Mouse (Mus musculus) forebrain, embryonic 11.5 days (tissue): ENCODE data around the gene Rps6kb2. TPM values are rescaled to one million over a fixed set of nuclear protein-coding genes. Genes with fewer than 3 reads are reported as not detected.
"Not testable (repeated sequence)": the region's sequence is repeated elsewhere in the genome, so short reads cannot be mapped to it uniquely, and the experiment has no call there.

Experiments
- ATAC-seq: fragments of 200-750 bp; cut with Nextera tagmentation; replicated peaks from 2 replicates; pipeline ENCODE4 v1.8.0; 2017; ENCODE audit warnings: moderate TSS enrichment; ENCODE audit not compliant: low FRiP score
- DNase-seq: peaks from one replicate; pipeline ENCODE4 v3.0.0-alpha.2; 2017; ENCODE audit warnings: low spot score
- H3K27ac ChIP-seq: fragments of 300-500 bp; sonication (generic); 2 replicates; pipeline ENCODE4 v1.5.1; 2014; ENCODE audit warnings: low read depth, low read length
- H3K27me3 ChIP-seq: fragments of 300-500 bp; sonication (generic); 2 replicates; pipeline ENCODE4 v1.6.1; 2014; ENCODE audit warnings: mild to moderate bottlenecking, low read length, mixed read lengths; ENCODE audit not compliant: control insufficient read depth, insufficient read depth
- H3K36me3 ChIP-seq: fragments of 300-500 bp; sonication (generic); 2 replicates; pipeline ENCODE4 v1.6.1; 2014; ENCODE audit warnings: mild to moderate bottlenecking, low read length, moderate library complexity, mixed read lengths; ENCODE audit not compliant: control insufficient read depth, insufficient read depth
- H3K4me1 ChIP-seq: fragments of 300-500 bp; sonication (generic); replicated peaks from 2 replicates; pipeline ENCODE4 v1.6.1; 2014; ENCODE audit warnings: low read length, mixed read lengths; ENCODE audit not compliant: control insufficient read depth, insufficient read depth
- H3K4me2 ChIP-seq: fragments of 300-500 bp; sonication (generic); 2 replicates; pipeline ENCODE4 v1.6.1; 2014; ENCODE audit warnings: low read depth, mild to moderate bottlenecking, low read length, moderate library complexity, mixed read lengths; ENCODE audit not compliant: severe bottlenecking
- H3K4me3 ChIP-seq: fragments of 300-500 bp; sonication (generic); 2 replicates; pipeline ENCODE4 v1.5.1; 2014; ENCODE audit warnings: low read depth, low read length
- H3K9ac ChIP-seq: fragments of 300-500 bp; sonication (generic); 2 replicates; pipeline ENCODE4 v1.6.1; 2014; ENCODE audit warnings: low read length
- H3K9me3 ChIP-seq: fragments of 300-500 bp; sonication (generic); 2 replicates; pipeline ENCODE4 v1.6.1; 2016; ENCODE audit warnings: low read length, mixed read lengths; ENCODE audit not compliant: control insufficient read depth
- WGBS: fragments of 180-500 bp; shearing (Covaris S2); extraction: QIAGEN DNeasy Blood & Tissue Kit; methylation state at CpG from one replicate; pipeline ENCODE4 v1.1.7; 2014; 5-methylcytosine and 5-hydroxymethylcytosine counted together
- polyA plus RNA-seq: library from polyadenylated mRNA; unstranded; fragments of >200 nt; fragmentation: Nextera tagmentation; extraction: Ambion mirVana; gene quantifications from 2 replicates; pipeline ENCODE4 v1.2.1, GENCODE M21; 2014

Gene Rps6kb2
- polyA plus RNA-seq, 1 experiment from 2014 or later = 55.8 TPM

DNA sequence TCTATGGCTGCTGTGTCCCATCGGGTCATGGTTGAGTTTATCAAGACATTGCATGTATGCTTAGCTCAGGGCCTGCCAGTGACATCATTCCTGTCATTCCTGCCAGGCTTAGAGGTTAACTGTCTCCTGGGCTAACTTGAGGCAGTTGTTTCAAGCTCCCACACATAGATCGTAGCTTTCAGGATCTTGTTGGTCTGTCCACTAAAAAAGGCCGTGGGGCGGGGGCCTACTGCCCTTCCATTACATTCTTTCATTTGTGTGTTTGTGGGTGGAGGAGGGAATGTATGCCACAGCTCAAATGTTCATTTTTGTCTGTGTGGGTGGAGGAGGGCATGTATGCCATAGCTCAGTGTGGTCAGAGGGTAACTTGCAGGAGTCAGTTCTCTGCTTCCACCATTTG, 33.0 kb downstream of the Rps6kb2 start:
- ATAC-seq (no peak), DNase-seq (no peak)
- H3K36me3 ChIP-seq = peaks cover 3% of the 10 kb centered on the region; the same call in 1 of the 2 replicates
- H3K9ac ChIP-seq = no peak overlapping the region
- WGBS = 87% methylated on average over 4 of the region's 4 CpGs
- H3K4me3 ChIP-seq = no peak overlapping the region
- H3K4me2 ChIP-seq = no peak overlapping the region
- no peaks in the 10 kb centered on the region for H3K9me3 ChIP-seq
- H3K4me1 ChIP-seq = peaks cover 8% of the 10 kb centered on the region
- no peak overlapping the region for H3K27ac ChIP-seq
- H3K27me3 ChIP-seq = no peaks in the 10 kb centered on the region

DNA sequence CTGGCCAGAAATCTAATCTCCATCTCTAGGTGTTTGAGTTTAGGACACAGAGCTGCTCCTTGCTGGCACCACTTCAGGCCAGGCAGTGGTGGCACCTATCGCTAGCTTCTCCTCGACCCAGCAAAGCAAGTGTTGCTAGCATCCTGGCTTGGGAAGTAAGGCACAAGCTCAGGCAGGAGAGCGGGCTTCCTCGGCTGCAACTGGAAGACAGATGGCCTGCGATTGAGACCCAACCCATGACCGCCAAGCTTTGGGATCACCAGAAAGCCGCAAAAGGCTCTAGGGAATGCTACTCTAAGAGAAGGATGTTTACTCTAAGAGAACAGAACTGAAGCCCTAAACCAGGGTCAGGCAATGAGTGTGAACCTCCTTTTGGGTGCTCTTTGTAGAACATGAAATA, 33.7 kb downstream of the Rps6kb2 start:
- no peak overlapping the region for H3K4me3 ChIP-seq
- WGBS = 94% methylated on average over 7 of the region's 7 CpGs
- no peaks in the 10 kb centered on the region for H3K9me3 ChIP-seq
- DNase-seq = no peak
- H3K4me1 ChIP-seq = peaks cover 9% of the 10 kb centered on the region
- no peaks in the 10 kb centered on the region for H3K27me3 ChIP-seq
- H3K27ac ChIP-seq = no peak overlapping the region
- H3K9ac ChIP-seq = no peak overlapping the region
- no peak overlapping the region for H3K4me2 ChIP-seq
- H3K36me3 ChIP-seq = peaks cover 3% of the 10 kb centered on the region; the same call in 1 of the 2 replicates
- no peak for ATAC-seq

DNA sequence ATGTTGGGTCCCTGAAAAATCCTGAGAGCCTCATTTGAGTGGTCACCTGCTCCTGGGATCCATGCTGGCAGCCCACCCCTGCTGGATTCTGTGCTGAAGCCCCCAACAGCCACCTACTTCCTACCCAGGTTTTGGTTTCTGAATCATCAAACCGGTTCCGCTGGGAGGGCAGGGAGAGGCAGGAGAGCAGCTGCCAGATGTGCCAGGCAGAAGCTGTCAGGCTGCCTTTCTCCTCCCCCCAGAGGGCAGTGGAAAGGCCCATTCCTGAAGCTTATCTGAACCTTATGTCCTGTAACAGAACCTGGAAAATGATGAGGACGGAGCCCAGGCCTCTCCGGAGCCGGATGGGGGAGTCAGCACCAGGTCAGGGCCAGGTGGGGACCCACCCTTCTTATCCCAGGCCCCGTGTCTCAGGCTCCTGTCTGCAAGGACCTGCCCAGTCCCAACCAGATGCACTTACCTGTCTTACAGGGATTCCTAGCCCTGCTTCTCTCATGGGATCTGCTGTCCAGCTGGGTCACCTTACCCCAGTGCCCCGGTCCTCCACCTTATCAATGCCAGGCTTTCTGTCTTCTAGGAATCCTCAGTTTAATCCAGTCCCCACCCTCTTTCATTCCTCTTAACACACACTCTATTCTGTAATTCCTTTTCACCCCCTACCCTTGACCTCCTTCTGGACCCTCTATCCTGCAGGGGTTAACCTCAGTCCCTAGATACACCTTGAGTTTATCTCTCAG, 36.2 kb downstream of the Rps6kb2 start:
- no peaks in the 10 kb centered on the region; the same call in 1 of the 2 replicates for H3K36me3 ChIP-seq
- peak overlapping the region; percentile 77 for H3K4me3 ChIP-seq
- DNase-seq = no peak
- H3K4me1 ChIP-seq = peaks cover 9% of the 10 kb centered on the region
- WGBS = 70% methylated on average over 7 of the region's 7 CpGs
- peak overlapping the region; percentile 73 for H3K4me2 ChIP-seq
- no peaks in the 10 kb centered on the region for H3K9me3 ChIP-seq
- no peak overlapping the region for H3K27ac ChIP-seq
- H3K27me3 ChIP-seq = no peaks in the 10 kb centered on the region
- H3K9ac ChIP-seq = peak overlapping the region; percentile 71
- ATAC-seq = no peak

DNA sequence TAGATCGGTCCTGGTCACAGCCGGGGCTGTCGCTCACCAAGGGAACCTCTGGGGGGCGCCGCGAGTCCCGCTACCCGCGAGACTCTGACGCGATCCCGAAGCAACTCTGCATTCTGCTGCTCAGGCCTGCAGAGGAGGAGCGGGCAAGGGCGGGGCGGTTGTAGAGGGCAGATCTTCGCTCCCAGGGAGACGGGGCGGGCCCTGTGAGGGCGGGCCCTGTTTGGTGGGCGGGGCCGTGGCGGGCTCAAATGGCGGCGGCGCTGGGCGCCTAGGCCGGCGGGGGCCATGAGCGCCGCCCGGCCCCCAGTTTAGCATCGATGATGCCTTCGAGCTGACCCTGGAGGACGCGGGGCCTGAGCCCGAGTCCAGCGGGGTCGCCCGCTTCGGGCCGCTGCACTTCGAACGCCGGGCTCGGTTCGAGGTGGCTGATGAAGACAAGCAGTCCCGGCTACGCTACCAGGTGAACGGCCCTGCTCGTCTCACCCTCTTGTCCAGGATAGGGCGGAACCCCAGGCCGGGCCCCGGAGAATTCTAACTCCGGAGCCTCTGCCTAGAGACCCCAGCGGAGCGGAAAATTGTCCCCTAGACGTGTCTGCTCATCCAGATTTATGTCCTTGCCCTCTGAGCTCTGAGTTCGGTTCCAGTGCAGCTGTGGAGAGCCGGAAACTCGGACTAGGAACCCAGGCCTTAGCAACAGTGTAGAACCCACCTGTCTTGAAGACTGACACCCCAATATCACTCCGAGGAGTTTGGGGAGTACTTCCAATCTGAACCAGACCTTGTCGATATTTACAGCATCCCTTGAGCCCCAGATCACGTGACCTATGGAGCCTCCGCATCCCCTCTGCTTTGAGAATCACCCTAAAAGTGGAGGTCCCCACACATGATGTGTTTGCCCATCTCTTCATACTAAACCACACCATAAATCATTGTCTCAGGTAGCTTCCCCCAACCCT, 37.1 kb downstream of the Rps6kb2 start, which contains the start of gene Aip:
Aip (minus strand) TSS at position 118 of the 956 bp plus-strand sequence.
- no peaks in the 10 kb centered on the region for H3K27me3 ChIP-seq
- no peaks in the 10 kb centered on the region for H3K9me3 ChIP-seq
- no peak within 1 kb of the TSS for H3K27ac ChIP-seq
- H3K4me1 ChIP-seq = peaks cover 9% of the 10 kb centered on the region
- DNase-seq (peak; percentile 99), ATAC-seq (peak; percentile 93)
- 1% methylated on average over 64 of the region's 64 CpGs for WGBS
- peak within 1 kb of the TSS; percentile 71 for H3K9ac ChIP-seq
- peak within 1 kb of the TSS; percentile 77 for H3K4me3 ChIP-seq
- peak within 1 kb of the TSS; percentile 73 for H3K4me2 ChIP-seq
- H3K36me3 ChIP-seq = no peaks in the 10 kb centered on the region; the same call in 1 of the 2 replicates

GRCm38 (mm10) chr19:4125268-4125667, 37.9 kb downstream of the Rps6kb2 start:
- DNase-seq, H3K36me3 ChIP-seq, H3K27ac ChIP-seq, H3K27me3 ChIP-seq, H3K9me3 ChIP-seq: not testable (repeated sequence)
- peaks cover 10% of the 10 kb centered on the region for H3K4me1 ChIP-seq
- ATAC-seq = peak; percentile 40; the same call in 1 of the 2 replicates
- H3K4me2 ChIP-seq = peak overlapping the region; percentile 45
- H3K4me3 ChIP-seq = peak overlapping the region; percentile 77
- 23% methylated on average over 4 of the region's 4 CpGs for WGBS
- H3K9ac ChIP-seq = peak overlapping the region; percentile 39; the same call in 1 of the 2 replicates

DNA sequence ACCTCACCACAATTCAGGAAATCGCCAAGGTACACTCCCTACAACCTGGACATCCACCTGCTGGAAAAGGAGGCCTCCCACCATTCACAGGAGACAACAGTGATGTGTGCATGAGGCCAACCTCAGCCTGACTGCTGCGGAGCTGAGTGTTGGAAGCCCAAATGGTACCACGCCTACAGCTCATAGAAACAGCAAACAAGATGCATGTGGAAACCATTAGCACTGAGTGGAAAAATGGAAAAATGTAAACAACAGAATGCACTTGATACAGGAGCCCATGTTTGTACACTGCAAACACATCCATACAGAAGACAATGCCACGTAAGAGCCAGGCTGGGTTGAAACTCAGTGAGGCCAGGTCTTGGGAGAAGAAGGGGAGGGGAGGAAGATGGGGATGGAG, 38.7 kb downstream of the Rps6kb2 start:
- H3K9ac ChIP-seq = no peak overlapping the region
- H3K4me3 ChIP-seq = no peak overlapping the region
- H3K9me3 ChIP-seq = no peaks in the 10 kb centered on the region
- no peak overlapping the region for H3K27ac ChIP-seq
- H3K27me3 ChIP-seq = no peaks in the 10 kb centered on the region
- DNase-seq (no peak), ATAC-seq (no peak)
- H3K36me3 ChIP-seq = no peaks in the 10 kb centered on the region; the same call in 1 of the 2 replicates
- peaks cover 10% of the 10 kb centered on the region for H3K4me1 ChIP-seq
- 87% methylated on average over 4 of the region's 4 CpGs for WGBS
- H3K4me2 ChIP-seq = no peak overlapping the region

DNA sequence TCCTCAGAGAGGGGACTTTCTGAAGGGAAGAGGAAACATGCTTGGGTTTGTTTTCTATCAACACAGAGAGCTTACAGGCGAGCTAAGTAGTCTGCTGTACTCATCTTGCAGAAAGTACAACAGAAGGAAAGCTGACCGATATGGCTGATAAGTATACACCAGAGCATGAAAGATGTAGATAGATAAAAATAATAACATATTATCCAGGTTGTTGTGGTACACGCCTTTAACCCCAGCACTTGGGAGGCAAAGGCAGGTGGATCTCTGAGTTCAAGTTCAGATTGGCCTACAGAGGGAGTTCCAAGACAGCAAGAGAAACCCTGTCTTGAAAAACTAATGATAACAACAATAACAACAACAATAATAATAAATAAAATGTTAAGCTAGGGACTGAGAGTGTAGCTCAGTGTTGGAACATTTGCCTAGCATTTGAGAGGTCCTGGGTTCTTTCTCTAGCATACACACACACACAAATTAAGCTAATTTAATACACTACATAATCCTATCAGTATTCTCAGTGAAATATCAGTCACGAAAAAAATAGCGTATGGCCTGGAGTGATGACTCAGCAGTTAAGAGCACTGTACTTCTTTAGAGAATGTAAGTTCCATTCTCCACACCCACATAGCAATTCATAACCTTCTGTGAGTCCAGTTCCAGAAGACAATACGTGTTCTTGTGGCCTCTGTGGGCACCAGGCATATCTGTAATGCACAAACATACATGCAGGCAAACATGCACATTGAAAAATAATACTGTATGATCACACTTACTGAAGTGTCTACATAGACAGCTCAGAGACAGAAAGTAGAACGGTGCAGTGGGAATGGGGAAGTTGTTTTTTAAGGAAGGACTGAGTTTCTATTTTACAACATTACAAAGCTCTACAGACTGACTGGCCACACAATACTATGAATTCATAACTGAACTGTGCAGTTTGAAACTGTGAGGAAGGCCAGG, 40.5 kb downstream of the Rps6kb2 start:
- Histone ChIP-seq H3K9me3 (no peaks in the 10 kb centered on the region), H3K4me1 (peaks cover 10% of the 10 kb centered on the region), H3K27ac (no peak overlapping the region), H3K27me3 (no peaks in the 10 kb centered on the region), H3K36me3 (no peaks in the 10 kb centered on the region; the same call in 1 of the 2 replicates), H3K4me2 (no peak overlapping the region), H3K9ac (no peak overlapping the region), H3K4me3 (no peak overlapping the region)
- 83% methylated on average over 7 of the region's 7 CpGs for WGBS
- ATAC-seq = no peak
- DNase-seq = no peak

- not testable (repeated sequence) for H3K36me3 ChIP-seq, DNase-seq, H3K27ac ChIP-seq, H3K4me1 ChIP-seq, H3K9ac ChIP-seq, H3K9me3 ChIP-seq, ATAC-seq, H3K4me3 ChIP-seq, H3K27me3 ChIP-seq
- H3K4me2 ChIP-seq = 0 out of 2 replicates have a peak overlapping the region, but pooled peaks have one; percentile 11
- 56% methylated on average over 6 of the region's 6 CpGs for whole genome bisulfite sequencing
These were observed 41.3 kb downstream of the Rps6kb2 start for GRCm38 (mm10) chr19:4121896-4122295.
